In the genomic region with DNA sequence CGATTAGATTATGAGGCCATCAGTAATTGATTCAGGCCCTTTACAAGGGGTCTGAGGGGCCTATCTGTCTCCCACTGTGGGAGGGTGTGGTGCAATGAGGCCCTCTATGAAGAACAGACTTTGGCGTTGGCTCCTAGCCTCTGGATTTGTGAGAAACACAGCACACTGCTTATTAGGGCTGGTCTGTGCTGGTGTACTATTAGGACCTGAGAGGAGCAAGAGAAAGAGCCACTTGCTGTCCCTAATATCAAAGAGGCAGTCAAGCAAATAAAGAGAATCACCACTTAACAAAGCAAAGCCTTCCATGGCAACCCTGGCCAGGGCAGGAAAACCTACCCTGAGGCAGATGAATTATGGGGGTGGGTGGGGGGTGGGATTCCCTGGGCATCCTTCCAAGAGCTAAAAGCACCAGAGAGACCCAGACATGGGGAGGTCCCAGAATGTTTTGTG, we compare ENCODE assay signal across 13 mouse cellular contexts.
A peak's percentile ranks its signal among the peaks of the same experiment; 100 is the strongest.
DNase-seq lines count a peak whose midpoint lies in the region; ATAC-seq and TF ChIP-seq lines count a peak whose summit lies in the region.
"Had no signal": no experiment of that assay in that cellular context is flagged by ENCODE, and none has a peak within 500 bp of the region (broad histone marks: within the 10 kb centered on the region; RNA-seq: fewer than 3 reads in every experiment).

No protein-coding gene starts in this region.

- H3K27me3 ChIP-seq in embryonic facial prominence, embryonic 12.5 days = no peaks in the 10 kb centered on the region
- H3K27me3 ChIP-seq in embryonic facial prominence, embryonic 10.5 days (replicated peaks; ENCODE audit: low read depth, poor library complexity, severe bottlenecking) = peaks cover 24% of the 10 kb centered on the region
- H3K27me3 ChIP-seq in forebrain, embryonic 14.5 days (replicated peaks; ENCODE audit: control insufficient read depth, insufficient read depth, low read length) = no peaks in the 10 kb centered on the region; the same call in 1 of the 2 replicates
- no peaks in the 10 kb centered on the region for H3K27me3 ChIP-seq in intestine, embryonic 15.5 days (replicated peaks)
- H3K27me3 ChIP-seq in neural tube, embryonic 12.5 days (replicated peaks) = no peaks in the 10 kb centered on the region
- H3K27me3 ChIP-seq in liver, postnatal 0 days (ENCODE audit: insufficient read depth, low read length) = no peaks in the 10 kb centered on the region
- H3K27me3 ChIP-seq: liver, embryonic 13.5 days had no signal

- no peak for DNase-seq in embryonic facial prominence, embryonic 10.5 days (ENCODE audit: low spot score)
- peak; percentile 74 for DNase-seq in forebrain, embryonic 14.5 days (ENCODE audit: low spot score)
- DNase-seq in layer of hippocampus, postnatal 36 days = no peak
- no peak for DNase-seq in natural killer cell, adult 2 months (ENCODE audit: low spot score in 2 of 2)
- DNase-seq in liver, postnatal 0 days = no peak
- DNase-seq: cerebellum, adult 9-10 months; gastrocnemius, adult 2 months; kidney, adult 18-20 months; liver, embryonic 13.5 days; thymus, adult 2 months had no signal

- 0 out of 2 replicates have a peak, but pooled peaks have one; percentile 15 for ATAC-seq in embryonic facial prominence, embryonic 12.5 days (ENCODE audit: insufficient number of reproducible peaks, insufficient read depth, low FRiP score, low TSS enrichment)
- peak; percentile 92 for ATAC-seq in forebrain, embryonic 14.5 days
- peak; percentile 77 for ATAC-seq in intestine, embryonic 15.5 days
- ATAC-seq in neural tube, embryonic 12.5 days (ENCODE audit: low FRiP score, low read depth) = peak; percentile 80
- ATAC-seq in liver, postnatal 0 days = no peak

- no peak for TF ChIP-seq CTCF in liver, postnatal 0 days (IDR thresholded peaks at IDR 0.05; ENCODE audit: low read depth)

- H3K4me1 ChIP-seq in embryonic facial prominence, embryonic 12.5 days = peaks cover 7% of the 10 kb centered on the region
- H3K4me1 ChIP-seq in embryonic facial prominence, embryonic 10.5 days = peaks cover 29% of the 10 kb centered on the region
- peaks cover 20% of the 10 kb centered on the region for H3K4me1 ChIP-seq in forebrain, embryonic 14.5 days (ENCODE audit: control insufficient read depth, insufficient read depth, low read length)
- H3K4me1 ChIP-seq in intestine, embryonic 15.5 days (replicated peaks) = peaks cover 15% of the 10 kb centered on the region; the same call in 1 of the 2 replicates
- peaks cover 8% of the 10 kb centered on the region; the same call in 1 of the 2 replicates for H3K4me1 ChIP-seq in neural tube, embryonic 12.5 days
- H3K4me1 ChIP-seq in liver, postnatal 0 days (ENCODE audit: insufficient read depth) = no peaks in the 10 kb centered on the region

- no peak overlapping the region for H3K9ac ChIP-seq in embryonic facial prominence, embryonic 12.5 days
- H3K9ac ChIP-seq in forebrain, embryonic 14.5 days (ENCODE audit: low read length) = no peak overlapping the region
- H3K9ac ChIP-seq in intestine, embryonic 15.5 days = no peak overlapping the region
- H3K9ac ChIP-seq in neural tube, embryonic 12.5 days = no peak overlapping the region
- no peak overlapping the region for H3K9ac ChIP-seq in liver, postnatal 0 days (replicated peaks)
- H3K9ac ChIP-seq: liver, embryonic 13.5 days had no signal

- H3K4me2 ChIP-seq in embryonic facial prominence, embryonic 12.5 days (replicated peaks) = no peak overlapping the region
- no peak overlapping the region for H3K4me2 ChIP-seq in forebrain, embryonic 14.5 days (ENCODE audit: low read length)
- 0 out of 2 replicates have a peak overlapping the region, but pooled peaks have one; percentile 11 for H3K4me2 ChIP-seq in intestine, embryonic 15.5 days (replicated peaks)
- H3K4me2 ChIP-seq in neural tube, embryonic 12.5 days (replicated peaks) = no peak overlapping the region
- no peak overlapping the region for H3K4me2 ChIP-seq in liver, postnatal 0 days (ENCODE audit: low read depth, low read length)
- H3K4me2 ChIP-seq: liver, embryonic 13.5 days had no signal

- H3K9me3 ChIP-seq in embryonic facial prominence, embryonic 12.5 days = no peaks in the 10 kb centered on the region
- H3K9me3 ChIP-seq in embryonic facial prominence, embryonic 10.5 days = no peaks in the 10 kb centered on the region
- H3K9me3 ChIP-seq in forebrain, embryonic 14.5 days (replicated peaks; ENCODE audit: control insufficient read depth, low read length) = no peaks in the 10 kb centered on the region
- H3K9me3 ChIP-seq in intestine, embryonic 15.5 days = no peaks in the 10 kb centered on the region
- no peaks in the 10 kb centered on the region for H3K9me3 ChIP-seq in neural tube, embryonic 12.5 days
- no peaks in the 10 kb centered on the region for H3K9me3 ChIP-seq in liver, postnatal 0 days (ENCODE audit: low read length)
- H3K9me3 ChIP-seq: liver, embryonic 13.5 days had no signal

- H3K27ac ChIP-seq in embryonic facial prominence, embryonic 12.5 days = no peak overlapping the region
- no peak overlapping the region for H3K27ac ChIP-seq in embryonic facial prominence, embryonic 10.5 days (replicated peaks)
- 0 out of 2 replicates have a peak overlapping the region, but pooled peaks have one; percentile 10 for H3K27ac ChIP-seq in forebrain, embryonic 14.5 days (ENCODE audit: low read depth, low read length)
- peak overlapping the region; percentile 22; the same call in 1 of the 2 replicates for H3K27ac ChIP-seq in intestine, embryonic 15.5 days
- no peak overlapping the region for H3K27ac ChIP-seq in neural tube, embryonic 12.5 days
- H3K27ac ChIP-seq in liver, postnatal 0 days (ENCODE audit: low read depth) = no peak overlapping the region
- H3K27ac ChIP-seq: gastrocnemius, adult 2 months; liver, embryonic 13.5 days had no signal

- no peaks in the 10 kb centered on the region for H3K36me3 ChIP-seq in embryonic facial prominence, embryonic 12.5 days
- H3K36me3 ChIP-seq in embryonic facial prominence, embryonic 10.5 days (replicated peaks) = no peaks in the 10 kb centered on the region
- H3K36me3 ChIP-seq in forebrain, embryonic 14.5 days (ENCODE audit: control insufficient read depth, insufficient read depth, low read length) = no peaks in the 10 kb centered on the region
- H3K36me3 ChIP-seq in intestine, embryonic 15.5 days = no peaks in the 10 kb centered on the region
- H3K36me3 ChIP-seq in neural tube, embryonic 12.5 days = no peaks in the 10 kb centered on the region
- no peaks in the 10 kb centered on the region for H3K36me3 ChIP-seq in liver, postnatal 0 days (replicated peaks; ENCODE audit: insufficient read depth, low read length)
- H3K36me3 ChIP-seq: liver, embryonic 13.5 days had no signal

- TF ChIP-seq EP300 in liver, postnatal 0 days (IDR thresholded peaks at IDR 0.05; ENCODE audit: low read depth) = no peak

- H3K4me3 ChIP-seq in embryonic facial prominence, embryonic 12.5 days = no peak overlapping the region
- H3K4me3 ChIP-seq in embryonic facial prominence, embryonic 10.5 days = no peak overlapping the region
- no peak overlapping the region for H3K4me3 ChIP-seq in forebrain, embryonic 14.5 days (ENCODE audit: low read depth, low read length)
- H3K4me3 ChIP-seq in intestine, embryonic 15.5 days (replicated peaks) = no peak overlapping the region
- no peak overlapping the region for H3K4me3 ChIP-seq in neural tube, embryonic 12.5 days
- no peak overlapping the region for H3K4me3 ChIP-seq in liver, postnatal 0 days (ENCODE audit: low read depth, low read length)
- H3K4me3 ChIP-seq: gastrocnemius, adult 2 months; liver, embryonic 13.5 days had no signal

- 37% methylated on average over 2 of the region's 2 CpGs for WGBS in embryonic facial prominence, embryonic 12.5 days
- WGBS in embryonic facial prominence, embryonic 10.5 days = 32% methylated on average over 2 of the region's 2 CpGs
- 0% methylated on average over 2 of the region's 2 CpGs for WGBS in forebrain, embryonic 14.5 days
- 54% methylated on average over 2 of the region's 2 CpGs for WGBS in intestine, embryonic 15.5 days
- WGBS in neural tube, embryonic 12.5 days = 17% methylated on average over 2 of the region's 2 CpGs
- WGBS in liver, postnatal 0 days (ENCODE audit: insufficient replicate concordance) = 58% methylated on average over 2 of the region's 2 CpGs

Comparison
In these comparisons a context has a peak if more than half of its experiments do, and no peak if none do; other contexts are left out.
1. H3K27ac ChIP-seq: peak in forebrain, embryonic 14.5 days (single experiment) and intestine, embryonic 15.5 days (single experiment); none in embryonic facial prominence, embryonic 12.5 days (single experiment), embryonic facial prominence, embryonic 10.5 days (single experiment), neural tube, embryonic 12.5 days (single experiment) and liver, postnatal 0 days (single experiment).